Mouse (Mus musculus): ENCODE measurements around the gene Pop5. TPM values are rescaled to one million over a fixed set of nuclear protein-coding genes. Genes with fewer than 3 reads are reported as not detected.

Pop5 gene
- 94.8 TPM for polyA plus RNA-seq (2014; fragmentation: Illumina TruSeq; extraction: RNeasy Lipid Tissue Mini Kit (QIAGEN cat#74804); ENCODE audit: insufficient read depth, low read depth, low replicate concordance)

GRCm38 (mm10) chr5:115235786-115236263 lies at the start of gene Pop5:
Pop5 (plus strand) TSS chr5:115235836.

GRCm38 (mm10) chr5:115193669-115194625 lies 41.7 kb upstream of the Pop5 start, which contains the start of gene Cabp1:
Cabp1 (minus strand) TSS chr5:115194381.

GRCm38 (mm10) chr5:115272812-115273548 lies 37.3 kb downstream of the Pop5 start, which contains the start of gene Rnf10:
Rnf10 (minus strand) TSS chr5:115272898.

GRCm38 (mm10) chr5:115279226-115280049 lies 43.8 kb downstream of the Pop5 start, which contains the start of gene Coq5:
Coq5 (plus strand) TSS chr5:115279666.

Other genes with a start within 250 kb of the Pop5 start
- gene Sppl3, start 224.7 kb upstream of the Pop5 start, polyA plus RNA-seq (2014; fragmentation: Illumina TruSeq; extraction: RNeasy Lipid Tissue Mini Kit (QIAGEN cat#74804); ENCODE audit: insufficient read depth, low read depth, low replicate concordance) = 31.4 TPM
- gene Gm10401, start 137.5 kb upstream of the Pop5 start, polyA plus RNA-seq (2014; fragmentation: Illumina TruSeq; extraction: RNeasy Lipid Tissue Mini Kit (QIAGEN cat#74804); ENCODE audit: insufficient read depth, low read depth, low replicate concordance) = not detected
- 28.8 TPM for gene Acads, start 116.5 kb upstream of the Pop5 start, polyA plus RNA-seq (2014; fragmentation: Illumina TruSeq; extraction: RNeasy Lipid Tissue Mini Kit (QIAGEN cat#74804); ENCODE audit: insufficient read depth, low read depth, low replicate concordance)
- gene Unc119b, start 100.9 kb upstream of the Pop5 start, polyA plus RNA-seq (2014; fragmentation: Illumina TruSeq; extraction: RNeasy Lipid Tissue Mini Kit (QIAGEN cat#74804); ENCODE audit: insufficient read depth, low read depth, low replicate concordance) = 24.9 TPM
- gene Mlec, start 77.7 kb upstream of the Pop5 start, polyA plus RNA-seq (2014; fragmentation: Illumina TruSeq; extraction: RNeasy Lipid Tissue Mini Kit (QIAGEN cat#74804); ENCODE audit: insufficient read depth, low read depth, low replicate concordance) = 39.2 TPM
- 2.7 TPM for gene Cabp1, start 41.5 kb upstream of the Pop5 start, polyA plus RNA-seq (2014; fragmentation: Illumina TruSeq; extraction: RNeasy Lipid Tissue Mini Kit (QIAGEN cat#74804); ENCODE audit: insufficient read depth, low read depth, low replicate concordance)
- 74.2 TPM for gene Rnf10, start 37.1 kb downstream of the Pop5 start, polyA plus RNA-seq (2014; fragmentation: Illumina TruSeq; extraction: RNeasy Lipid Tissue Mini Kit (QIAGEN cat#74804); ENCODE audit: insufficient read depth, low read depth, low replicate concordance)
- gene Coq5, start 43.8 kb downstream of the Pop5 start, polyA plus RNA-seq (2014; fragmentation: Illumina TruSeq; extraction: RNeasy Lipid Tissue Mini Kit (QIAGEN cat#74804); ENCODE audit: insufficient read depth, low read depth, low replicate concordance) = 12.6 TPM
- 523 TPM for gene Dynll1, start 65.2 kb downstream of the Pop5 start, polyA plus RNA-seq (2014; fragmentation: Illumina TruSeq; extraction: RNeasy Lipid Tissue Mini Kit (QIAGEN cat#74804); ENCODE audit: insufficient read depth, low read depth, low replicate concordance)
- gene Srsf9, start 91.3 kb downstream of the Pop5 start, polyA plus RNA-seq (2014; fragmentation: Illumina TruSeq; extraction: RNeasy Lipid Tissue Mini Kit (QIAGEN cat#74804); ENCODE audit: insufficient read depth, low read depth, low replicate concordance) = 47.7 TPM
- 14.7 TPM for gene Gatc, start 105.3 kb downstream of the Pop5 start, polyA plus RNA-seq (2014; fragmentation: Illumina TruSeq; extraction: RNeasy Lipid Tissue Mini Kit (QIAGEN cat#74804); ENCODE audit: insufficient read depth, low read depth, low replicate concordance)
- 40.8 TPM for gene Triap1, start 105.4 kb downstream of the Pop5 start, polyA plus RNA-seq (2014; fragmentation: Illumina TruSeq; extraction: RNeasy Lipid Tissue Mini Kit (QIAGEN cat#74804); ENCODE audit: insufficient read depth, low read depth, low replicate concordance)
- gene Cox6a1, start 113.1 kb downstream of the Pop5 start, polyA plus RNA-seq (2014; fragmentation: Illumina TruSeq; extraction: RNeasy Lipid Tissue Mini Kit (QIAGEN cat#74804); ENCODE audit: insufficient read depth, low read depth, low replicate concordance) = 684 TPM
- 0.30 TPM for gene Msi1, start 193.8 kb downstream of the Pop5 start, polyA plus RNA-seq (2014; fragmentation: Illumina TruSeq; extraction: RNeasy Lipid Tissue Mini Kit (QIAGEN cat#74804); ENCODE audit: insufficient read depth, low read depth, low replicate concordance)
- 47.4 TPM for gene Pla2g1b, start 230.4 kb downstream of the Pop5 start, polyA plus RNA-seq (2014; fragmentation: Illumina TruSeq; extraction: RNeasy Lipid Tissue Mini Kit (QIAGEN cat#74804); ENCODE audit: insufficient read depth, low read depth, low replicate concordance)
- 12.3 TPM for gene Sirt4, start 248.9 kb downstream of the Pop5 start, polyA plus RNA-seq (2014; fragmentation: Illumina TruSeq; extraction: RNeasy Lipid Tissue Mini Kit (QIAGEN cat#74804); ENCODE audit: insufficient read depth, low read depth, low replicate concordance)